Mouse (Mus musculus) liver, postnatal 0 days (tissue): ENCODE results near the gene Lasp1.

Experiments used
- CTCF ChIP-seq: sonication (generic); IDR thresholded peaks from 2 replicates; pipeline ENCODE4 v1.5.1; 2016; ENCODE audit warnings: antibody characterized with exemption, low read depth
- EP300 ChIP-seq: IDR thresholded peaks from 2 replicates; pipeline ENCODE4 v1.6.1; 2016; ENCODE audit warnings: antibody characterized with exemption, low read depth, mild to moderate bottlenecking

- TF ChIP-seq CTCF (no peak), EP300 (no peak)
Measured at GRCm38 (mm10) chr11:97862148-97862547, 63.3 kb downstream of the Lasp1 start.
